Mouse (Mus musculus) bone marrow, adult 2 months (tissue): ENCODE data around the gene Nat9.

Experiments used
- CTCF ChIP-seq: fragments of 200-500 bp; IDR thresholded peaks from 2 replicates; pipeline ENCODE4 v1.5.1; 2011; ENCODE audit warnings: low read length, control low read depth; ENCODE audit not compliant: control insufficient read depth, insufficient read depth
- POLR2A ChIP-seq: fragments of 200-500 bp; IDR thresholded peaks from 2 replicates; pipeline ENCODE4 v1.6.1; 2011; ENCODE audit warnings: low read depth, mild to moderate bottlenecking, control low read depth, low read length, borderline replicate concordance; ENCODE audit not compliant: control insufficient read depth

GRCm38 (mm10) chr11:115225301-115225700, 37.6 kb upstream of the Nat9 start:
- TF ChIP-seq CTCF = no peak
- no peak for TF ChIP-seq POLR2A
